Mouse (Mus musculus) cerebellum, adult 9-10 months (tissue): ENCODE results near the gene Ercc2.

Source experiments
- DNase-seq: peaks from one replicate; pipeline ENCODE4 v3.0.0; 2022

Gene Ercc2

GRCm38 (mm10) chr7:19410766-19411344 lies 29.0 kb downstream of the Ercc2 start:
- no peak for DNase-seq

GRCm38 (mm10) chr7:19411783-19412182 lies 30.0 kb downstream of the Ercc2 start:
- no peak for DNase-seq

- DNase-seq, result no peak
Measured at GRCm38 (mm10) chr7:19413525-19413924, 31.7 kb downstream of the Ercc2 start.

- no peak for DNase-seq
Measured at GRCm38 (mm10) chr7:19416590-19416989, 34.8 kb downstream of the Ercc2 start.

- no peak for DNase-seq
Measured at GRCm38 (mm10) chr7:19420121-19420520, 38.3 kb downstream of the Ercc2 start.

GRCm38 (mm10) chr7:19420821-19421636 lies 39.2 kb downstream of the Ercc2 start:
- DNase-seq, result peak; percentile 91

GRCm38 (mm10) chr7:19423083-19423482 lies 41.3 kb downstream of the Ercc2 start:
- no peak for DNase-seq

- no peak for DNase-seq
Measured at GRCm38 (mm10) chr7:19424051-19424450, 42.2 kb downstream of the Ercc2 start.

- DNase-seq, result no peak
Measured at GRCm38 (mm10) chr7:19426349-19426748, 44.5 kb downstream of the Ercc2 start.

GRCm38 (mm10) chr7:19426888-19427287 lies 45.1 kb downstream of the Ercc2 start:
- DNase-seq, result no peak

- no peak for DNase-seq
Measured at GRCm38 (mm10) chr7:19427999-19428650, 46.3 kb downstream of the Ercc2 start.

GRCm38 (mm10) chr7:19429726-19430125 lies 47.9 kb downstream of the Ercc2 start:
- DNase-seq, result peak; percentile 63

GRCm38 (mm10) chr7:19430402-19430801 lies 48.6 kb downstream of the Ercc2 start:
- no peak for DNase-seq

- DNase-seq, result no peak
Measured at GRCm38 (mm10) chr7:19432475-19432874, 50.7 kb downstream of the Ercc2 start.

GRCm38 (mm10) chr7:19436276-19436675 lies 54.5 kb downstream of the Ercc2 start:
- DNase-seq, result no peak

- DNase-seq, result no peak
Measured at GRCm38 (mm10) chr7:19437048-19437447, 55.2 kb downstream of the Ercc2 start.

GRCm38 (mm10) chr7:19441448-19442091 lies 59.8 kb downstream of the Ercc2 start:
- no peak for DNase-seq

GRCm38 (mm10) chr7:19443344-19443743 lies 61.5 kb downstream of the Ercc2 start:
- DNase-seq, result peak; percentile 92

GRCm38 (mm10) chr7:19444801-19445200 lies 63.0 kb downstream of the Ercc2 start:
- no peak for DNase-seq
